Mouse (Mus musculus) right cerebral cortex, postnatal 10 days (tissue): ENCODE measurements at regions not wholly inside any gene's neighbourhood (a gene's known extent, or its start where the extent isn't known, plus 50 kb on each side); places are given as distances from the start of the nearest gene placed in this dataset.

Source experiments
- DNase-seq, 2 experiments: peaks; one replicate each; pipeline ENCODE4 v3.0.0; 2021; ENCODE audit warnings: low spot score in 2 of 2

GRCm38 (mm10) chr3:52643796-52644177, 373.2 kb downstream of the Cog6 start:
- no peak for DNase-seq

GRCm38 (mm10) chr3:52643100-52643551, 373.9 kb downstream of the Cog6 start:
- DNase-seq = peak; percentile 73 to 79

- peak; percentile 77 to 81 for DNase-seq
Observed at GRCm38 (mm10) chr3:52641226-52642181, 373.4 kb downstream of the Foxo1 start.

DNA sequence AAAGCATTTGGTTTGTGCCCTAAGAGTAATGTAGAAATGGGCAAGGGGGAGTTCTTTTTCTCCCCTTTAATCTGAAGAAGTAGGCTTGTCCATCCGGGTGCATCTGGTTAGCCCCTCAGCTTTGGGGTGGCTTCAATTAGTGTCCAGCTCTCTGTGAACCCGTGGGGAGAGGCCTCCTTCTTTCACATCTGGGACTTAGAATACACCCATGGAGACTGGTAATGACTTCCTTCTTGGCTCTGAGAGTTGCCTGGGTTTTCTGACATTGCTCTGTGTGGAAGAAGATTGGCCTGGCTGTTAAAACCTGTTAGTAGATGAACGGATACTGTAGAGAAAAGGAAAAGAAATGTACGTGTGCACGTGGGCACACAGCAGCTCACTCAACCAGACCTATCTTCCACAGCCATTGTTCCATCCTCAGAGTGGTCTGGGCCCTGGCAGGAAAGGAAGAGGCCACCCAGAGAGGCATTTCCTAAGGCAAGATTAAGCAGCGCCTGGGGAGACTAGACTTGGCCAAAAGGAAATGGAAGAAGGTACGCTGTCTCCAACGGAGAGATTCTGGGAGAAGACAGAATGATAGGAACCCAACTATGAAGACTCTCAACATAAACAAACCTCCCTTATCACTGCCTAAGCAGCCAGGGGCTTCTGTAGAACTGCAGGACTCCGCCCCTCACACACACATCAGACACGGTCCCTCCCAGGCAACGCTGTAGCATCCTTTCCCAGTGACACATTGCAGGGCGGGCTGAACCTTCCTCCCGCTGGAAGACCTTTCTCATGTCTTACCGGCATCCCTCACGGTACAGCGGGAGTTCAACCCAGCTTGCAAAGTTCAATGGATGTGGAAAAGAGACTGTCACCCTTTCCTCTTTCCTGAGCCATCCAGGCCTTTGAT, 372.4 kb downstream of the Foxo1 start:
- no peak for DNase-seq

GRCm38 (mm10) chr3:52638816-52639215, 370.7 kb downstream of the Foxo1 start:
- DNase-seq = no peak

DNA sequence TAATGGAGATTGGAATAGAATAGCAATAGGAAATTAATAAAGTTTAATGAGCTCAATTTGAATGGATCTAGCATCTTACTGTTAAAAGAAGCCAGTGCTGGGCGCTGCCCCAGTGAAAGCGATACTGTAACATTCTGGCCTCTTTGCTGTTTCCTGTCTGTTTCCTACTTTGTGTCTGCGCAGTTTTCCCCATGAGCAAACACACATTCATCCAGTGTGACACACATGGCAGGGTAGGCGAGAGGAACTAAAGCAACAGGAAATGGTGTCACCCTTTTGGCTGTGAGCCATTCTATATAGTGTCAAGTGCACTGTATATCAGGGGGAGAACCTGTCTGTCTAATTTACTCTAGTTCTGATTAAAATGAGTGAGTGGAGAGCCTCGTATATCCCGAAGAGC, 366.2 kb downstream of the Foxo1 start:
- DNase-seq = no peak

DNA sequence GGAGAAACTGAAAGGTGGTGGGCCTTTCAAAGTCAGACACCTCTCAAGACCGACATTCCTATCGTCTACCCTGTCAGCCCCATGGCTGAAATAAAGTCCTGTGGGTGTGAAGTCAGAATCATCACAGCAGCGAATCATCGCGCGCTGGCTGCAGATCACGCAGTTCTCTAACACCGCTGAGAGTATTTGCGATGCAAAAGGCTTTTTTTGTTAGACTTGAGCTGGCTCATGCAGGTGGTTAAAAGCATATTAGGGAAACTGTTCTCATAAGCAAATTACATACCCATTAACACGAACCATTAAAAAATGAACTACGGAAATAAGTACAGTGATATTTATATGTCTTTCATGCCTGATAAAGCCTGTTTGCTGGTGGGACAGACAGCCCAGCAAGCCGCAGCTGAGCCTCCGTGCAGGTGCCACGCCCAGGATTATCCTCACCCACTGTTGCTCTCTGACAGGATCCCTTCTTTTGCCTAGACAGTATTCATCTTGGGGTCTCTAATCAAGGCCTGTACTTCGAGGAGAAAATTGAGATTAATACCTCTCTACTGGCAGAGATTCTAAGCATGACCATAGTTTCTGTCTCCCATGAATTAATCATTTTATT, 365.5 kb downstream of the Foxo1 start:
- DNase-seq = no peak

- no peak for DNase-seq
Observed at GRCm38 (mm10) chr3:52632635-52633034, 364.5 kb downstream of the Foxo1 start.

DNA sequence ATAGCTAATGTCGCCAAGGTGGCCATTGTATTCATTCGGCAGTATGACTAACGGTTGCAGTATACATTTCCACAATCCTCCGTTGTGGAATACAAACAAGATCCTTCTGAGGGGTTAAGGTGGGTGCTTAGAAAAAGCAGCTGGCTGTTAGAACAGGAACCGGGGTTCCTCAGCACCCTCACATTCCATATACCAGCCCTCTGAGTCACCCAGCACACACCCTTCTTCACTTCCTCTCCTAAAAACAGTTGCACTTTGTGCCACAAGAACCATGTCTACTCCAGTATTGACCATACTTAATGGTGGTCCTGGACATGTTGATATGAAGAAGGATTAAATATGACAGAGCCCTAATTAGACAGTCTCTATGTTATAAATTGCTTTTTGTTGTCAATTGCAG, 362.1 kb downstream of the Foxo1 start:
- DNase-seq = no peak

GRCm38 (mm10) chr3:52625125-52625524, 357.0 kb downstream of the Foxo1 start:
- no peak for DNase-seq

DNA sequence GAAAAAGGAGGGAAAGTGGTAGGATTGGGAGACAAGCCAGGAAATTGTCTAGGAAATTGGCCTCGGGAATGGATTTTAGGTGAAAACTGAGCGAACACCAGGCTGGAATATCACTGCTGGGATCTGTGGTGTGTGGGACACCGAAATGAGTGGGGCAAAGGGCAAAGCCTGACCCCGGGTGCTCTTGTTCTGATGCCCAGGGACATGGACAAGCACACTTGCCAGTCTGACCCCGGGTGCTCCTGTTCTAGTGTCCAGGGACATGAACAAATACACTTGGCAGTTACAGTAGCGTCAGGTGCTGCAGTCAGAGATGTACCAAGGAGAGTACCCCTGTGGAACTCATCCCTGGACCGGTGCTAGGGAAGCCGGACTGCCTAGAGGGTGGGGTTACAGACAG, 354.4 kb downstream of the Foxo1 start:
- DNase-seq = no peak

DNA sequence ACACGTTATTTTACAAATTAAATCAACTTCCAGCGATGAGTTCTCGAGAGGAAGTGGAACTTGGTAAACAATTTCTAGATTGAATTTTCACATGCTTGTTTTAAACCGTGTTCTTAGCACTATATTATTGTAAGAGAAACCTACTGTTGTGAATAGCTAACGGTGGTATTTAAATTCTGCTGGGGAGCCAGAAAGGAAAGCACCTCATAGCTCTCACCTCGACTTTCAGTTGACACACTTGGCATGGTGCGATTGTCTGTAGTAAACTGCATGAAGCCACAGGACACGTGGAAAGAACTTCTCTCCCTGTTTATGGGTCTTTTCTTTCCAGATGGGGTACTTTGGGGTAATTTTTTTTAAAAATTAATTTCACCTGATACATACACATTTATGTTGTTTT, 353.8 kb downstream of the Foxo1 start:
- DNase-seq = no peak

- DNase-seq = no peak
Observed at GRCm38 (mm10) chr3:52618925-52619224, 350.7 kb downstream of the Foxo1 start.

DNA sequence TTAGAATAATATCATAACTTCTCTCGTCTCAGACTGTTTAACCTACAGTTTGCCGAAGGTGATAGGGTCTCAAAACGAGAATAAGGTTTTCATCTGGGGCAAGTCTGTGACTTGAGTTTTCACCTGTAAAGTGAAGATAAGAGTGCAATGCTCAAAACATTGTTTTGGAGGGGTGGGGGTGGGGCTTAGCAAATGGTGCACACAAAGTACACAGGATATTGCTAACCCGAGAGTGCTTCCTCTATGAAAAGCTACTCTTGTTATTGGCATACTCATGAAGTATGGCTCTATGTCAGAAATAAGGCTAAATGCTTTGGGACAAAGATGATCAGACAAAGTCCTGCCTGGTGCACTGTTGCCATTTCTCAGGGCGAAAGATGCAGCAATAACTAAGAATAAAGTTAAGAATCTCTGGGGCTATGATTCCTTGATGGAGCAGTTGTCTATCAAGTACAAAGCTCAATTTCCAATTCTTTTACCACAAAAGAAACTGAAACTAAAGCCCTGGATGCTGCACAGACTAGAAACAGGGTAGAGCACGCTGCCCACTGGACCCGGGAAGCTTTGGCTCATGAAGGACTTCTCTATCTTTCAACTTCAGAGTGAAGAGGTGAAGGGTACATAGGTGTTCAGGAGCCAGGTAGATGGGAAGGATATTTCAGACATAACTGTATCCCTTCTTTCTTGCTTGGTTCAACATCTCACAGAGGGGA, 350.2 kb downstream of the Foxo1 start:
- no peak for DNase-seq

GRCm38 (mm10) chr3:52617413-52618149, 349.4 kb downstream of the Foxo1 start:
- no peak for DNase-seq

GRCm38 (mm10) chr3:52611881-52612280, 343.7 kb downstream of the Foxo1 start:
- peak in 1 of 2 experiments; percentile 42 for DNase-seq

- DNase-seq = no peak
Observed at GRCm38 (mm10) chr3:52610466-52610865, 342.3 kb downstream of the Foxo1 start.

DNA sequence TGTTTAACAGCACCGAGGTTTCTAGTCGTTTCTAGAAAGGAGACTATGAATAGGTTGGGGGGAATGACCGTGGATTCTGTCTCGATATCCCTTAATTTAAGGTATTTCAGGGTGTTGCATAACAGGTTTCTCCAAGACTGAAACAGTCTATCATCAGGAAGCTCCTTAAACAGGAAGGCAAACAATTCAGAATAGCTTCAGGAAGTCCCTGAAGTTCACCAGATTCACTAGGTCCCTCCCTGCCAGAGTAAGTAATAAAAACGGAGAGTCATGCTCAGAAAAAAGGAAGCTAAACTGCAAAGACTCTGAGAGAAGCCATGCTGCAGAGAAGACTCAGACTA, 339.9 kb downstream of the Foxo1 start:
- no peak for DNase-seq

GRCm38 (mm10) chr3:52607379-52608085, 339.4 kb downstream of the Foxo1 start:
- DNase-seq = no peak

- DNase-seq = no peak
Observed at GRCm38 (mm10) chr3:52605261-52605771, 337.2 kb downstream of the Foxo1 start.
